Mouse (Mus musculus) kidney, postnatal 0 days (tissue): Measurements from ENCODE around the gene Alms1. TPM values are rescaled to one million over a fixed set of nuclear protein-coding genes. Genes with fewer than 3 reads are reported as not detected.

Experiments used
- ATAC-seq: fragments of 200-750 bp; cut with Nextera tagmentation; replicated peaks from 2 replicates; pipeline ENCODE4 v1.8.0; 2017; ENCODE audit warnings: low read depth, moderate number of reproducible peaks, moderate TSS enrichment, moderate library complexity; ENCODE audit not compliant: low FRiP score
- DNase-seq: peaks from one replicate; pipeline ENCODE4 v3.0.0-alpha.2; 2016; ENCODE audit warnings: low spot score
- H3K27ac ChIP-seq: fragments of 300-500 bp; sonication (generic); 2 replicates; pipeline ENCODE4 v1.5.1; 2014; ENCODE audit warnings: mild to moderate bottlenecking
- H3K27me3 ChIP-seq: fragments of 300-500 bp; sonication (generic); 2 replicates; pipeline ENCODE4 v1.6.1; 2014; ENCODE audit warnings: low read length, mixed read lengths; ENCODE audit not compliant: insufficient read depth
- H3K36me3 ChIP-seq: fragments of 300-500 bp; sonication (generic); 2 replicates; pipeline ENCODE4 v1.6.1; 2014; ENCODE audit warnings: low read length, mixed read lengths; ENCODE audit not compliant: insufficient read depth
- H3K4me1 ChIP-seq: fragments of 300-500 bp; sonication (generic); replicated peaks from 2 replicates; pipeline ENCODE4 v1.6.1; 2014; ENCODE audit warnings: antibody characterized with exemption, low read length, mixed read lengths; ENCODE audit not compliant: insufficient read depth
- H3K4me2 ChIP-seq: fragments of 300-500 bp; sonication (generic); 2 replicates; pipeline ENCODE4 v1.6.1; 2014; ENCODE audit warnings: mild to moderate bottlenecking, low read length, moderate library complexity, mixed read lengths
- H3K4me3 ChIP-seq: fragments of 300-500 bp; sonication (generic); replicated peaks from 2 replicates; pipeline ENCODE4 v1.5.1; 2014; ENCODE audit warnings: low read depth, low read length
- H3K9ac ChIP-seq: fragments of 300-500 bp; sonication (generic); 2 replicates; pipeline ENCODE4 v1.6.1; 2014; ENCODE audit warnings: low read depth, low read length
- H3K9me3 ChIP-seq: fragments of 300-500 bp; sonication (generic); replicated peaks from 2 replicates; pipeline ENCODE4 v1.6.1; 2016; ENCODE audit warnings: low read length, inconsistent platforms, mixed read lengths
- CTCF ChIP-seq: IDR thresholded peaks from 2 replicates; pipeline ENCODE4 v1.5.1; 2016; ENCODE audit warnings: antibody characterized with exemption, low read depth, mild to moderate bottlenecking, moderate library complexity
- WGBS: fragments of 180-500 bp; shearing (Covaris S2); extraction: QIAGEN DNeasy Blood & Tissue Kit; methylation state at CpG from one replicate; pipeline ENCODE4 v1.1.7; 2014; 5-methylcytosine and 5-hydroxymethylcytosine counted together
- polyA plus RNA-seq: library from polyadenylated mRNA; unstranded; fragments of >200 nt; fragmentation: Nextera tagmentation; extraction: Ambion mirVana; gene quantifications from 2 replicates; pipeline ENCODE4 v1.2.1, GENCODE M21; 2015

The Alms1 gene
- polyA plus RNA-seq, 1 experiment from 2014 or later = 1.6 TPM

- ATAC-seq (no peak), DNase-seq (no peak)
- no peak for TF ChIP-seq CTCF
- H3K27ac ChIP-seq = no peak overlapping the region
- H3K27me3 ChIP-seq = no peaks in the 10 kb centered on the region
- H3K4me3 ChIP-seq = no peak overlapping the region
- H3K4me2 ChIP-seq = no peak overlapping the region
- no peaks in the 10 kb centered on the region for H3K36me3 ChIP-seq
- WGBS = 88% methylated on average over 5 of the region's 5 CpGs
- H3K4me1 ChIP-seq = no peaks in the 10 kb centered on the region
- H3K9ac ChIP-seq = no peak overlapping the region
- no peaks in the 10 kb centered on the region for H3K9me3 ChIP-seq
These were observed 5.6 kb upstream of the Alms1 start for GRCm38 (mm10) chr6:85581688-85582087.

- Histone ChIP-seq H3K4me3 (no peak overlapping the region), H3K27me3 (no peaks in the 10 kb centered on the region), H3K4me2 (no peak overlapping the region), H3K4me1 (peaks cover 5% of the 10 kb centered on the region; the same call in 1 of the 2 replicates), H3K27ac (no peak overlapping the region), H3K9me3 (no peaks in the 10 kb centered on the region), H3K36me3 (no peaks in the 10 kb centered on the region), H3K9ac (no peak overlapping the region)
- DNase-seq (no peak), ATAC-seq (no peak)
- TF ChIP-seq CTCF = no peak
- 91% methylated on average over 4 of the region's 4 CpGs for WGBS
These were observed 2.7 kb upstream of the Alms1 start for GRCm38 (mm10) chr6:85584612-85585011.

- Histone ChIP-seq H3K4me2 (peak overlapping the region; percentile 90), H3K27me3 (no peaks in the 10 kb centered on the region), H3K4me1 (peaks cover 5% of the 10 kb centered on the region; the same call in 1 of the 2 replicates), H3K4me3 (peak overlapping the region; percentile 71), H3K9ac (no peak overlapping the region), H3K9me3 (no peaks in the 10 kb centered on the region), H3K36me3 (no peaks in the 10 kb centered on the region), H3K27ac (no peak overlapping the region)
- no peak for DNase-seq
- TF ChIP-seq CTCF = peak; percentile 51
- ATAC-seq = no peak
- 40% methylated on average over 9 of the region's 9 CpGs for WGBS
These were observed 445 bp upstream of the Alms1 start for GRCm38 (mm10) chr6:85586805-85587367.

GRCm38 (mm10) chr6:85588164-85588563 is 833 bp downstream of the Alms1 start:
- H3K4me1 ChIP-seq = peaks cover 5% of the 10 kb centered on the region; the same call in 1 of the 2 replicates
- H3K4me3 ChIP-seq = peak overlapping the region; percentile 71
- no peak for ATAC-seq
- no peaks in the 10 kb centered on the region for H3K9me3 ChIP-seq
- no peaks in the 10 kb centered on the region for H3K27me3 ChIP-seq
- no peaks in the 10 kb centered on the region for H3K36me3 ChIP-seq
- H3K9ac ChIP-seq = peak overlapping the region; percentile 63
- DNase-seq = no peak
- no peak for TF ChIP-seq CTCF
- 1% methylated on average over 10 of the region's 10 CpGs for WGBS
- peak overlapping the region; percentile 90 for H3K4me2 ChIP-seq
- H3K27ac ChIP-seq = peak overlapping the region; percentile 54; the same call in 1 of the 2 replicates

- no peak overlapping the region for H3K27ac ChIP-seq
- H3K4me3 ChIP-seq = peak overlapping the region; percentile 71
- no peaks in the 10 kb centered on the region for H3K36me3 ChIP-seq
- peak overlapping the region; percentile 90 for H3K4me2 ChIP-seq
- H3K9ac ChIP-seq = peak overlapping the region; percentile 63; the same call in 1 of the 2 replicates
- no peaks in the 10 kb centered on the region for H3K27me3 ChIP-seq
- peak; percentile 8 for DNase-seq
- H3K4me1 ChIP-seq = peaks cover 5% of the 10 kb centered on the region; the same call in 1 of the 2 replicates
- H3K9me3 ChIP-seq = no peaks in the 10 kb centered on the region
- TF ChIP-seq CTCF = no peak
- no peak for ATAC-seq
- WGBS = 8% methylated on average over 4 of the region's 4 CpGs
These were observed 1.2 kb downstream of the Alms1 start for GRCm38 (mm10) chr6:85588568-85588967.

- Histone ChIP-seq H3K4me3 (no peak overlapping the region), H3K4me2 (no peak overlapping the region), H3K9me3 (no peaks in the 10 kb centered on the region), H3K4me1 (peaks cover 5% of the 10 kb centered on the region; the same call in 1 of the 2 replicates), H3K9ac (no peak overlapping the region), H3K36me3 (no peaks in the 10 kb centered on the region), H3K27ac (no peak overlapping the region), H3K27me3 (no peaks in the 10 kb centered on the region)
- ATAC-seq (no peak), DNase-seq (peak; percentile 10)
- 35% methylated on average over 2 of the region's 2 CpGs for WGBS
- no peak for TF ChIP-seq CTCF
These were observed 2.8 kb downstream of the Alms1 start for GRCm38 (mm10) chr6:85590116-85590515.

- H3K4me2 ChIP-seq = no peak overlapping the region
- H3K27me3 ChIP-seq = no peaks in the 10 kb centered on the region
- no peaks in the 10 kb centered on the region for H3K4me1 ChIP-seq
- ATAC-seq = no peak
- WGBS = 48% methylated on average over 1 of the region's 1 CpGs
- DNase-seq = no peak
- no peak for TF ChIP-seq CTCF
- H3K4me3 ChIP-seq = no peak overlapping the region
- no peaks in the 10 kb centered on the region for H3K36me3 ChIP-seq
- no peak overlapping the region for H3K9ac ChIP-seq
- H3K27ac ChIP-seq = no peak overlapping the region
- no peaks in the 10 kb centered on the region for H3K9me3 ChIP-seq
These were observed 12.0 kb downstream of the Alms1 start for GRCm38 (mm10) chr6:85599310-85599709.
